Mouse (Mus musculus): ENCODE data around the gene Tsc22d2. TPM values are rescaled to one million over a fixed set of nuclear protein-coding genes. Genes with fewer than 3 reads are reported as not detected.

Gene Tsc22d2
- 35.6 and 44.7 TPM in 2 replicates for polyA plus RNA-seq (2012; ENCODE audit: low replicate concordance)

GRCm38 (mm10) chr3:58414234-58414938 is at the start of gene Tsc22d2:
TSS of gene Tsc22d2 (plus strand) at chr3:58414715.

Other genes starting within 250 kb of the Tsc22d2 start
- gene Eif2a, start 111.1 kb downstream of the Tsc22d2 start, polyA plus RNA-seq (2012; ENCODE audit: low replicate concordance), result 1.3 and 12.1 TPM in 2 replicates
- gene Serp1, start 111.2 kb downstream of the Tsc22d2 start, polyA plus RNA-seq (2012; ENCODE audit: low replicate concordance), result 53.7 and 95.4 TPM in 2 replicates
- gene Selenot, start 161.9 kb downstream of the Tsc22d2 start, polyA plus RNA-seq (2012; ENCODE audit: low replicate concordance), result 12.2 and 16.5 TPM in 2 replicates
- not detected in 2 replicates for gene Erich6, start 222.5 kb downstream of the Tsc22d2 start, polyA plus RNA-seq (2012; ENCODE audit: low replicate concordance)

Data from leukemia stem cell, adult 10-12 weeks (primary cell).